Mouse (Mus musculus) embryonic facial prominence, embryonic 11.5 days (tissue): ENCODE results near the gene Aar2. TPM values are rescaled to one million over a fixed set of nuclear protein-coding genes. Genes with fewer than 3 reads are reported as not detected.

ENCODE experiments used
- ATAC-seq: fragments of 200-750 bp; cut with Nextera tagmentation; replicated peaks from 2 replicates; pipeline ENCODE4 v1.8.0; 2017; ENCODE audit warnings: low read depth; ENCODE audit not compliant: insufficient number of reproducible peaks, low FRiP score, low TSS enrichment
- DNase-seq: peaks from one replicate; pipeline ENCODE4 v3.0.0-alpha.2; 2015; ENCODE audit warnings: low spot score
- H3K27ac ChIP-seq: fragments of 300-500 bp; sonication (generic); replicated peaks from 2 replicates; pipeline ENCODE4 v1.5.1; 2014; ENCODE audit warnings: mild to moderate bottlenecking, low read depth, low read length, control low read depth
- H3K27me3 ChIP-seq: fragments of 300-500 bp; sonication (generic); 2 replicates; pipeline ENCODE4 v1.6.1; 2014; ENCODE audit warnings: mild to moderate bottlenecking, low read length, moderate library complexity, mixed read lengths; ENCODE audit not compliant: control insufficient read depth, insufficient read depth
- H3K36me3 ChIP-seq: fragments of 300-500 bp; sonication (generic); replicated peaks from 2 replicates; pipeline ENCODE4 v1.6.1; 2014; ENCODE audit warnings: low read depth, mild to moderate bottlenecking, low read length, moderate library complexity, mixed read lengths; ENCODE audit not compliant: control insufficient read depth, insufficient read depth
- H3K4me1 ChIP-seq: fragments of 300-500 bp; sonication (generic); 2 replicates; pipeline ENCODE4 v1.6.1; 2014; ENCODE audit warnings: low read length, mixed read lengths; ENCODE audit not compliant: control insufficient read depth, insufficient read depth
- H3K4me2 ChIP-seq: fragments of 300-500 bp; sonication (generic); 2 replicates; pipeline ENCODE4 v1.6.1; 2014; ENCODE audit warnings: low read depth, mild to moderate bottlenecking, control low read depth, low read length, moderate library complexity
- H3K4me3 ChIP-seq: fragments of 300-500 bp; sonication (generic); 2 replicates; pipeline ENCODE4 v1.5.1; 2014; ENCODE audit warnings: low read depth, low read length, control low read depth
- H3K9ac ChIP-seq: fragments of 300-500 bp; sonication (generic); replicated peaks from 2 replicates; pipeline ENCODE4 v1.6.1; 2014; ENCODE audit warnings: mild to moderate bottlenecking, control low read depth, low read length
- H3K9me3 ChIP-seq: fragments of 300-500 bp; sonication (generic); replicated peaks from 2 replicates; pipeline ENCODE4 v1.6.1; 2016; ENCODE audit warnings: mild to moderate bottlenecking, low read length, inconsistent platforms, mixed read lengths; ENCODE audit not compliant: control insufficient read depth
- WGBS: fragments of 180-500 bp; shearing (Covaris S2); extraction: QIAGEN DNeasy Blood & Tissue Kit; methylation state at CpG from one replicate; pipeline ENCODE4 v1.1.7; 2014; 5-methylcytosine and 5-hydroxymethylcytosine counted together
- polyA plus RNA-seq: library from polyadenylated mRNA; unstranded; fragments of >200 nt; fragmentation: Nextera tagmentation; extraction: Ambion mirVana; gene quantifications from 2 replicates; pipeline ENCODE4 v1.2.1, GENCODE M21; 2014

The Aar2 gene
- polyA plus RNA-seq, 1 experiment from 2014 or later: 51.0 TPM

GRCm38 (mm10) chr2:156569261-156569660, 21.9 kb downstream of the Aar2 start:
- Histone ChIP-seq H3K27ac (no peak overlapping the region), H3K4me2 (no peak overlapping the region), H3K9me3 (no peaks in the 10 kb centered on the region), H3K4me1 (no peaks in the 10 kb centered on the region), H3K4me3 (no peak overlapping the region), H3K36me3 (no peaks in the 10 kb centered on the region; the same call in 1 of the 2 replicates), H3K27me3 (no peaks in the 10 kb centered on the region), H3K9ac (no peak overlapping the region)
- 85% methylated on average over 3 of the region's 3 CpGs for WGBS
- no peak for DNase-seq
- ATAC-seq: no peak

- no peaks in the 10 kb centered on the region for H3K4me1 ChIP-seq
- no peak overlapping the region for H3K4me3 ChIP-seq
- H3K9me3 ChIP-seq: no peaks in the 10 kb centered on the region
- WGBS: 70% methylated on average over 6 of the region's 6 CpGs
- DNase-seq (no peak), ATAC-seq (no peak)
- no peak overlapping the region for H3K27ac ChIP-seq
- H3K4me2 ChIP-seq: no peak overlapping the region
- H3K27me3 ChIP-seq: no peaks in the 10 kb centered on the region
- H3K9ac ChIP-seq: no peak overlapping the region
- H3K36me3 ChIP-seq: no peaks in the 10 kb centered on the region; the same call in 1 of the 2 replicates
Measured at GRCm38 (mm10) chr2:156571521-156571920, 24.1 kb downstream of the Aar2 start.

GRCm38 (mm10) chr2:156576850-156577587, 29.6 kb downstream of the Aar2 start:
- no peak overlapping the region for H3K9ac ChIP-seq
- no peaks in the 10 kb centered on the region for H3K36me3 ChIP-seq
- WGBS: 84% methylated on average over 7 of the region's 7 CpGs
- H3K27me3 ChIP-seq: no peaks in the 10 kb centered on the region
- no peak overlapping the region for H3K4me3 ChIP-seq
- H3K27ac ChIP-seq: no peak overlapping the region
- no peaks in the 10 kb centered on the region for H3K9me3 ChIP-seq
- H3K4me1 ChIP-seq: no peaks in the 10 kb centered on the region
- ATAC-seq (no peak), DNase-seq (no peak)
- no peak overlapping the region for H3K4me2 ChIP-seq

- Histone ChIP-seq H3K27ac (no peak overlapping the region), H3K9me3 (no peaks in the 10 kb centered on the region), H3K9ac (no peak overlapping the region), H3K36me3 (no peaks in the 10 kb centered on the region), H3K4me3 (no peak overlapping the region), H3K27me3 (no peaks in the 10 kb centered on the region), H3K4me2 (no peak overlapping the region), H3K4me1 (no peaks in the 10 kb centered on the region)
- ATAC-seq (no peak), DNase-seq (no peak)
- WGBS: 70% methylated on average over 5 of the region's 5 CpGs
Measured at GRCm38 (mm10) chr2:156580507-156580906, 33.1 kb downstream of the Aar2 start.

GRCm38 (mm10) chr2:156581244-156581643, 33.9 kb downstream of the Aar2 start:
- Histone ChIP-seq H3K36me3 (no peaks in the 10 kb centered on the region), H3K9ac (no peak overlapping the region), H3K27me3 (no peaks in the 10 kb centered on the region), H3K4me3 (no peak overlapping the region), H3K9me3 (no peaks in the 10 kb centered on the region), H3K4me1 (no peaks in the 10 kb centered on the region), H3K4me2 (no peak overlapping the region), H3K27ac (no peak overlapping the region)
- 63% methylated on average over 10 of the region's 10 CpGs for WGBS
- ATAC-seq (no peak), DNase-seq (no peak)

GRCm38 (mm10) chr2:156582887-156583286, 35.5 kb downstream of the Aar2 start:
- Histone ChIP-seq H3K27ac (no peak overlapping the region), H3K36me3 (no peaks in the 10 kb centered on the region), H3K4me3 (no peak overlapping the region), H3K4me1 (no peaks in the 10 kb centered on the region), H3K9ac (no peak overlapping the region), H3K27me3 (no peaks in the 10 kb centered on the region), H3K4me2 (no peak overlapping the region), H3K9me3 (no peaks in the 10 kb centered on the region)
- 88% methylated on average over 10 of the region's 10 CpGs for WGBS
- ATAC-seq (no peak), DNase-seq (no peak)

- no peak overlapping the region for H3K27ac ChIP-seq
- no peak for DNase-seq
Measured at GRCm38 (mm10) chr2:156584154-156584796, 36.9 kb downstream of the Aar2 start.

GRCm38 (mm10) chr2:156584797-156585471, 37.5 kb downstream of the Aar2 start:
- H3K9ac ChIP-seq: no peak overlapping the region
- H3K9me3 ChIP-seq: no peaks in the 10 kb centered on the region
- H3K27ac ChIP-seq: no peak overlapping the region
- no peaks in the 10 kb centered on the region for H3K4me1 ChIP-seq
- no peak overlapping the region for H3K4me2 ChIP-seq
- no peaks in the 10 kb centered on the region for H3K36me3 ChIP-seq
- no peak for ATAC-seq
- no peaks in the 10 kb centered on the region for H3K27me3 ChIP-seq
- WGBS: 46% methylated on average over 14 of the region's 14 CpGs
- DNase-seq: no peak
- H3K4me3 ChIP-seq: no peak overlapping the region

More at GRCm38 (mm10) chr2:156584154-156584796, 36.9 kb downstream of the Aar2 start:
- Histone ChIP-seq H3K4me3 (no peak overlapping the region), H3K27me3 (no peaks in the 10 kb centered on the region), H3K36me3 (no peaks in the 10 kb centered on the region), H3K4me1 (no peaks in the 10 kb centered on the region), H3K9me3 (no peaks in the 10 kb centered on the region), H3K9ac (no peak overlapping the region), H3K4me2 (no peak overlapping the region)
- 64% methylated on average over 11 of the region's 11 CpGs for WGBS
- ATAC-seq: no peak
